Mouse (Mus musculus): ENCODE data around the gene Zfp358.

DNA sequence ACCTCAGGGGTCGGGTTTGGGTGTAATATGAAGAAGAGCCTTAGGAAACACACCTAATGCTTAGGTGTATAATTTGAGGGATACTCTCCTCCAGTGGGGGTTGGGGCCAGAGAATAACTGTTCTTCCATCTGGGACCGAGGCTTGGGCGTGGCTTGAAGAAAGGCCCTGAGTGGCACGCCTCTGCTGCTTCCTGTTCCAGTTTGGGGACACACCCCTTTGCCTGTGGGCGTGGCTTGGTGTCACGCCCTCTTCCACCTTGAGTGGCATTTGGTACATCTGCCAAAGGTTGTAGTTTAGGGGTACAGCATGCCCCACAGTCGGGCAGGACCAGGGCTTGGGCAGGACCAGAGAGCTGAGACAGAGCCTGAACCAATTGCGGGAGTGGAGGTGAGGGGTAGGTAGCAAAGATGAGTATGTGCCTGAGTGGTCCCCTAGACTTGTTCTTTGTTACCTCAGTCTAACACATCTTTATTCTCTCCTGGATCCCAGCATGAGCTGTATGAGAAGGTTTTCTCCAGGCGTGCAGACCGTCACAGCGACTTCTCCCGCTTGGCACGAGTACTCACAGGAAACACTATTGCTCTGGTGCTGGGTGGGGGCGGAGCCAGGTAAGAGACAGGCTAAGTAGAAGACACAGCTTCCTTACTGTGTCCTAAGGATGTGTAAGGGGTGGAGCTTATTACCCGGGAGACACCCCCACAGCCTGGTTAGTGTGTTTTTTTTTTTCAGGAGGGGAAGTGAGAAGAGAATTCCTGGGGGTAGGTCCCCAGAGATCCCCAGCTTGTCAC, 43.3 kb downstream of the Zfp358 start:
- TF ChIP-seq EP300 (IDR thresholded peaks at IDR 0.05; ENCODE audit: low read depth), result no peak
- TF ChIP-seq CTCF (IDR thresholded peaks at IDR 0.05; ENCODE audit: low read depth), result no peak

Data from heart, postnatal 0 days (tissue).